Mouse (Mus musculus): ENCODE measurements around the gene F13b.
A peak's percentile ranks its signal among the peaks of the same experiment; 100 is the strongest.

The F13b gene

DNA sequence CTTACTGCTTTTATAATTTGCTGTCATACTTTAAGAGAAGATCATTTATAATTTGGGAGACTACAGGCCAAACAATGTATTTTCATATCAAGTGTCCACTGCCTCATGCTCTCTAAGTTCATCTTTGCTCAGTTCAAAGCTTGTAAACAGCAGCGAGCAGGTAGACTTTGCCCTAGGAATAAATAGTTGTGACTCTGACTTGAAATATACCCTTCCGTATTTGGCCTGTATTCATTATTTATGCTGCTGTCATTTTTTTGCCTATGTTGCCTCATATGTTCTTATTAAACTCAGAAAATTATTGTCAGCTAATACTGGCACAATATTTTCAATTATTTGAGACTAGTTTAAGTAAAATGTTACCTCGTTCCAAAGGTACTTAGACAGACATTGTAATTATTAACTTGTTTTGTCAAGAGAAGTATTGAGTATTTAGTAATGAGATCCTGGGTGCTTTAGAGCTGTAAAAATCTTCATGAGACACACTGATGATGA, at the start of gene F13b:
Gene F13b (plus strand): TSS at position 445 of the 495 bp plus-strand sequence.
- no peak for DNase-seq

DNA sequence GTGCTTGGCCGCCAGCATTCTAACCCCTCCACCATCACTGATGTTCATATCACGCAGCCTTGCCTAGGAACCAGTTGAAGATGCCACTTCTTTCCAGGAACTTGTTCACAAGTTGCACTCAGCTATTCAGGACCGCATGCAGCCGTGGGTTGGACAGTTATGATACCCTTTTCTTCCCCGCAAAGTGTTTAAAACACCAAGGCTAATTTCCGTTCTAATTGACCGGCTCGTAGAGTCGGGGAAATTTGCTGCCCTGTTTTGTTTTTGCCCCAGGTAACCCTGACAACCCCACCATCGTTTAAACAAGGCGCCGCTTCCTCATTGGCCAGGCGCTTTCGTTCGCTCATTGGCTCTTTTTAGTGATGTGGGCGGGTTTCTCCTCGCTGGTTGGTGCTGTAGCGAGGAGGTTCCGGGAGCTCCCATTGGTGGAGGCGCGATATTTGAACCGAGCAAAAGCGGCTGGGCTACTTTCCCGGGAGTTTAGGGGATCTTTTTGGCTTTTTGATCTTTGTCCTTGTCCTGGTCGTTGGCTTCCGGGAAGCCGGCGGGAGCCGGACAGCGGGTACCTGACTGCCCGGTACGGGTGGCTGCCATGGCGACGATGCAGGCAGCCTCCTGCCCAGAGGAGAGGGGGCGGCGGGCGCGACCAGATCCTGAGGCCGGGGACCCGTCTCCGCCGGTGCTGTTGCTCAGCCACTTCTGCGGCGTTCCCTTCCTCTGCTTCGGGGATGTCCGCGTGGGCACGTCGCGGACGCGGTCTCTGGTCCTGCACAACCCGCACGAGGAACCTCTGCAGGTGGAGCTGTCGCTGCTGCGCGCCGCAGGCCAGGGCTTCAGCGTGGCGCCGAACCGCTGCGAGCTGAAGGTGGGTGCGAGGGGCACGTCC, 46.9 kb upstream of the F13b start, which contains the start of gene Aspm:
Gene Aspm (plus strand): TSS at position 433 of the 886 bp plus-strand sequence.
- peak; percentile 92 to 94 for DNase-seq

DNA sequence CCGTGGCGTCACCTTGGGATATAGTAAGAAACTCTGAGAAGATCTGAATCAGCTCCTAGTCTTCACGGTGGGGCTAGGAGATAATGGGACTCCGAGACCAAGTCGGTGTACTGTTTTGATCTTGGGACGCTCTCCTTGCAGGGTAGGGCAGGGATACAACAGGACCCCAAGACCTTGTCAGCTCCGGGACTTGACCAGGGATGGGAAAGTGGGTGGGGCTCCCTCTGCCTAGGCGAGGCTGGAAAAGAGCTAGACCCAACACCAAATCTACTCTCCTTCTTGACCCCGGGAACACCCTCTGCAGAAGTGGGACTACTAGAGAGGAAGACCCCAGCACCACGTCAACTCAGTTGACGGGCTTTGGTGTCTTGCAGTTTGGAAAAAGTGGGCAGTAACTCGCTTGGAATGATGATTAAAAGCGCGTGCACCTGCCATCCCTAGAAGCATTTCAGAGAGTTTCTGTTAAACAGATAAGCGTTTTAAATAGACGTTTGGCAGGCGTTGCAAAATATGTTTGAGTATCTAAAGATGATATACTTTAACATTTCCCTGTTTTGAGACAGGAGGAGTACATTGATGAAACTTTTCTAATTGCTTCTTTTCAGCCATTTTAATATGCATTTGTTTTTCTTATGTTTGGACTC, 46.2 kb upstream of the F13b start:
- DNase-seq, result no peak

DNA sequence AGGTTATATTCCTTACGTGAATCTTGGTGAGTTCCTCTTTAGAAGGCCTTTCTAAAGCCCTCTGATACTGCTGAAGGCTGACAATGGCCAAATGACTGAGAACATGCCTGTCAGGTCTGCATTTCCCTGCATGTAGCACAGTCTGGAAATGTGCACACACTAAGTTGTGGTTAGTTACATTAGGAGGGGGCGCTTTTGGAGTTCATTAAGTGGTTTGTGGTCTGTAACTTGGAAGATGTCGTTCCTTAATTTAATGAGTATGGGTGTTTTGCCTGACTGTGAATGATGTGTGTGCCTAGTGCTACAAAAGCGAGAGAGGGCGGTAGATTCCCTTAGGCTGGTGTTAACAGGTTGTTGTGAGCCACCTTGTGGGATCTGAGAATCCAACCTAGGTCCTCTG, 40.7 kb upstream of the F13b start:
- DNase-seq, result no peak

DNA sequence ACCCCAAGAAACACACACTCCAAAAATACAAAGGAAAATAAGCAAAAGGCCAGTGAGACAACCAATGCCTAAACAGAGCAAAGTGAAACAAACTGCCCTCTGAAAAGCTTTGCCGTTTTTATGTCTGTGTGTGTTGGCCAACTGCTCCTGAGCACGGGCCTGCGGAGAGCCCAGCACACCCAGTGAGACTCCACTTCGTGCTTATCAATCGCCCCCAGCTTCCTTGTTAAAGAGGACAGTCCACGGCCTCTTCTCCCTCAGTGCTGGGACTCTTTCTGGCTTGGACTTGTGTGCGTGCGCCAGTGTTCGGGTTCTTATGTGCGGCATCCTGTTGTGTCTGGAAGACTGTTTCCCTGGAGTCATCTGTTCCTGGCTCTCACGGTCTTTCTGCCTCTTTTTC, 35.6 kb upstream of the F13b start:
- DNase-seq, result no peak

DNA sequence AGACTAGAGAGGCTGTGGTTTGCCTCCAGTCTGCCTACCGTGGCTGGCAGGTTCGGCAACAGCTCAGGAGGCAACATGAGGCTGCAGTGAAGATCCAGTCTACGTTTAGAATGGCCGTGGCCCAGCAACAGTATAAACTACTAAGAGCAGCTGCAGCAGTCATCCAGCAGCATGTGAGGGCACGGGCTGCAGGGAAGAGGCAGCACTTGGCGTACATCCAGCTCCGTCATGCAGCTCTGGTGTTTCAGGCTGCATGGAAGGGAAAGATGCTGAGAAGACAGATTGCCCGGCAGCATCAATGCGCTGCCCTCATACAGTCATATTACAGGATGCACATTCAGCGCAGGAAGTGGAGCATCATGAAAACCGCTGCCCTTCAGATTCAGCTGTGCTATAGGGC, 22.6 kb upstream of the F13b start:
- no peak for DNase-seq

DNA sequence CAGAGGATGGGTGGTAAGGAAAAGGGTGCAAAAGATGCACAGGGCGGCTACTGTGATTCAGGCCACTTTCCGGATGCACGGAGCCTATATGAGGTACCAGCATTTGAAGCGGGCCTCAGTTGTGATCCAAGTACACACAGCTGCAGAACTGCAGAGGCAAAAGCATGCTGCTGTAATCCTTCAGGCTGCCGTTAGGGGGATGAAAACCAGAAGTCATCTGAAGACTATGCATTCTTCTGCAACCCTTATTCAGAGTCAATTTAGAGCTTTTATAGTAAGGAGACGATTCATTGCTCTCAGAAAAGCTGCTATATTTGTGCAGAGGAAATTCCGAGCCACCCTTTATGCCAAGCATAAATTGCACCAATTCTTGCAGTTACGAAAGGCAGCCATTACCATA, 21.3 kb upstream of the F13b start:
- no peak for DNase-seq

DNA sequence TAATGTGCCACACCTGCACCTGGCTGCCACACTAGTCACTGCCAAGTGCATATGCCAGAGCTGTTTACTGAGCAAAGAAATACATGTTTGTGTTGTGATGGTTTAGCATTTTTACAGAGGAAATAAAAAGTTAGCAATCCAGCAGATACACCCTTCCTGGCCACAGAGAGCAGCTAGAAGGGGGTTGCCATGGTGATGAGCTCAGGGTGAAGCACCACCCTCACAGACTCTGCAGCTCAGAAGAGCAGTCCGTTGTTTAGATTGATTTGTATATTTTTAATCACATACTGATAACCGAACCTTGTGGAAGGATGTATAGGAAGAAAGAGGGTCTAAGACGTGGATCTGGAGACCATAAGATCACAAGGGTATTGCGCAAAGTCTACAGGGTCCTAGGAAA, 20.4 kb upstream of the F13b start:
- DNase-seq, result no peak

DNA sequence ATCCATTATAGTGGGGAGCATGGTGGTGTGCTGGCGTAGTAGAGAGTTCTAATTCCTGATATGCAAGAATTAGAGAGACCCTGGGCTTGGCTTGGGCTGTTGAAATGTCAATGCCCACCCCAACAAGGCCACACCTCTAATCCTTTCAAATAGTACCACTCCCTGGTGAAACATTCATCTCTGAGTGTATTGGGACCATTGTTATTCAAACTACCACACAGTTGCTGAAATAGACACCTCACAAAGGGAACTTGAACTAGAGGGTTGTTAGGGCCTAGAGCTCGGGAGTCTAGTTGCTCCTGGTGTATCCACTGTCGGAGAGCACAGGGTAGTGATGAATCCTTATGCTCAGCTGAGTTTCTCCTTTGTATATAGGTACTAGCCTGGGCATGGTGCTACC, 6.9 kb upstream of the F13b start:
- DNase-seq, result no peak

DNA sequence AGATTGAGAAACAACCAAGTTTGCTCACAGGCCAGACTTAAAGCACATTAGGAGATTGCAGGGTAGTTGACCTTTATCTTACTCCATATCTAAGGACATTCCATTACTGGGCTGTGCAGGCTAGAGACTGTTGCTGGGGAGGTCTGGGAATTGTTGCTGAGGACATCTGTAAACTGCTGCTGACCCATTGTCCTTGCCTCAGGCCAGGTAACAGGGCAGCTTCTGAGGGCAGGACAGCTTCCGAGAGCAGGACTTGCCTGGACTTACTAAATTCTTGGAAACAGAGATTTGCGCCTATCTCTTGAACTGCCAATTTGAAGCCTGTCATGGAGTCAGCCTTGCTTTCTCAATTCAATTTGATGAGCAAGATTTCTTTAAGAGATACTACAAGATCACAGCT, 6.1 kb upstream of the F13b start:
- no peak for DNase-seq

DNA sequence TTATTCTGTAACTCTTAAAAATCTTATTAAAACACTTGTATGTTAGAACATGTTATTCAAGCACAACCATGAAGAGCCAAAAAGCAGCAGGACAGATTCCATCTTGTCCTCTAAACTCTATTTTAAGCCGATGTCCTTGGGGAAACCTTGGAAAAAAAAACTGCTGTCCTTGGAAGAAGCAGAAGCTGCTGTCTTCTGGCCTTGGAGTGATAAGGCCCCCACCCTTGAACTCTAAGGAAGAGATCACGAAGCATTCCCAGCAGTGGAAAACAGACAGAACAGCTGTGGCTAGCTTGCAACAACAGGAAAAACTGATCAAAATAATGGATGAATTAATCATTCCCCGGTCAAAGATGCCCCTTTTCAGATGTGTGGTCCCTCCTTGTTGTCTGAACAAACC, 5.3 kb upstream of the F13b start:
- no peak for DNase-seq

DNA sequence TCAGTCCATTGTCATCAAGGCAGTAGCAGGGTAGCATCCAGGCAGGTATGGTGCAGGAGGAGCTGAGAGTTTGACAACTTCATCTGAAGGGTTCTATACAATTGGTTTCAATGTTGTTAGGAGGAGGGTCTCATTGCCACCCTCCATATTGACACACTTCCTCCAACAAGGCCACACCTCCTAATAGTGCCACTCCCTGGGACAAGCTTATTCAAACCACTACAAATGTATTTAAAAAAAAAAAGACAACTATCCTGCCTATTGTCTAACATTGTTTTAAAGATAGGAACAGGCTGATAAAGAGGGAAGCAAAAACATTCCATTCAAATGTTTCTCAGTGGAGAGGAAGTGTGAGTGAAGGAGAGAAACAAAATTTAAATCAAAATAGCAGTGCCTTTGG, 1.8 kb upstream of the F13b start:
- no peak for DNase-seq

DNA sequence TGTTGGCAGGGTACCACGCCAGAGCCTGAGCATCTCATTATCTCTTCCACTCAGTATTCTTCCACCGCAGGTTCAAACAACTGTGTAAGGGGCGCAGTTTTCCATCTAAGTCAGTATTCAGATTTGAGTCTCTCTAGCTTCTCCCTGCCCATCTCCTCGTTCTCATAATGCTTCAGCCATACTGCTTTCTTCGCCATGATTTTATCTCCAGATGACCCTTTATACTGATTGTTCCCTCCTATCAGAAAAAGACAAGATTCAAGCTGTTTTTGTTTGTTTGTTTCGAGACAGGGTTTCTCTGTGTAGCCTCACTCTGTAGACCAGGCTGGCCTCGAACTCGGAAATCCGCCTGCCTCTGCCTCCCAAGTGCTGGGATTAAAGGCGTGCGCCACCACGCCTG, 13.1 kb downstream of the F13b start:
- no peak for DNase-seq

DNA sequence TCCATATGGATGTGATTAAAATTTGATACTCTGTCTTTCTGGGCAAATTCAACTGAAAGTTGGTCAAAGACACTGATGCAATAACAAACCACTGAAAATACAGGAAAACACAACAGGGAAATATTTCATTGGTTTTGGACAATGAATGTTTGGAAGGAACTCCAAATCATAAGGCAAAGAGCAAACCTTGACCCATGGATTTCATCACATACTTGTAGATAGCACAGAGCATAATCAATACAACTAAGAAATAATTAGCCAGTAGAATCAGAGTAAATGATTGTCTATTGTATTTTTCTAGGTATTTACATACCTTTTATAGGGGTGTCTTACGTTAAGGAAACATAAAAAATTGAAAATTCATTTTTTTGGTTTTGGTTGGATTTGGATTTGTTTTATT, 47.0 kb downstream of the F13b start:
- no peak for DNase-seq

DNA sequence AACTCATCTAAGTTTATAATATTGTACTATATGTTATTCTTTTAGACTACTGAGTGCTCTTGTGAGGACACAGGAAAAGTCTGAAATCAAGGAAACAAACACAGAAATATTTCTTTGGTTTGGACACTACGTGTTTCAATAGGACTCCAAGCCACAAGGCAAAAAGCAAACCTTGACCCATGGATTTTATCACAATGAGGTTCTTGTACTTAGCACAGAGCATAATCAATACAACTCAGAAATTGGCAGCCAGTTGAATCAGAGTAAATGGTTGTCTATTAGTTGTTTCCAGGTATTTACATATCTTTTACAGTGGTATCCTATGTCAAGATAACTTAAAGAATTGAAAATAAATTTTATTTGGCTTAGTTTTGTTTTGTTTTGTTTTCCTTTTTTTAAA, 49.8 kb downstream of the F13b start:
- no peak for DNase-seq

DNA sequence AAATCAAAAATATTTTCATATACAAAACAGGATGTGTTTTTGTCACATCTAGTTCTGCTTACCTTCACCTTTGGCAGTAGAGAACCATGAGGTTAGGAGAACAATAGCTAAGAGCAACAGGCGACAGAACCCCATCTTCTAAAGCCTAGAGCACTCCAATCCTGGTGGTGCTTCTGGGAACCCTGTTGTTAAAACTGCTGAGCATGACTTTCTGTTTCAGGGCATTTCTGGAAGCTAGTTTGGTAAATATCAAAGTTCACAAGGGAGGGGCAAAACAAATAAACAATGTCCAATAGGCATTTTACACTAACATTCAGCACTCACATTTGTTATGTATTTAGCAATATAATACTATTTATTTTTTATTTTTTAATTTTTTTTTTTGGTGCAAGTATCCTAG, 58.5 kb downstream of the F13b start, which contains the start of gene Cfhr1:
Gene Cfhr1 (minus strand): TSS at position 249 of the 400 bp plus-strand sequence.
- DNase-seq, result no peak

Measured in lung, adult 18-20 months (tissue).